9 mouse cellular contexts compared by ENCODE assay signal in the genomic region with DNA sequence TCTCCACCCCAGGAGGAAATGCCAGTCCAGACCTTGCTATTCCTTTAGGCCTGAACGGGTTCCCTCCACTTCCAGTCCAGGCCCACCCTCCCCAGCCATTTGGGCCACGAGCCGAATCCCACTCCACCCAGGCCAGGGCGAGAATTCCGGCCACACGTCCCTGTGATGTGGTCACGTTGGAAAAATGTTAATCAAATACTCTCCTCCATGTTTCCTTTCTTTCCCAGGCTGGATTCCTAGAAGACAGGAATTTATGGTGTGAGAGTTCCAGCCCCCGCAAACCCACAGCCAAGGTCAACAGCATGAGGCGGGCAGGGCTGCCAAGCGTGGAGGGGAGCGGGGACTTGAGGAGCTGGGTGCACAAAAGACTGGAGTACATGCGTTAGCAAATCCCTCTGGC. TPM values are rescaled to one million over a fixed set of nuclear protein-coding genes. Genes with fewer than 3 reads are reported as not detected.
DNase-seq lines count a peak whose midpoint lies in the region; ATAC-seq and TF ChIP-seq lines count a peak whose summit lies in the region.
"Had no signal": no experiment of that assay in that cellular context is flagged by ENCODE, and none has a peak within 500 bp of the region (broad histone marks: within the 10 kb centered on the region; RNA-seq: fewer than 3 reads in every experiment).

No protein-coding gene starts in this region.

- TF ChIP-seq POLR2A in brain, embryonic 14.5 days (IDR thresholded peaks at IDR 0.05; ENCODE audit: borderline replicate concordance, extremely low read depth, insufficient read depth, insufficient read length, poor library complexity, severe bottlenecking): no peak

- in situ Hi-C loops in Patski (cut with MboI; ENCODE audit: low pct_unique_long_range_greater_than_20kb): no loop called here

- no peaks in the 10 kb centered on the region for H3K36me3 ChIP-seq in lung, embryonic 14.5 days (ENCODE audit: insufficient read depth)
- H3K36me3 ChIP-seq in liver, embryonic 12.5 days: no peaks in the 10 kb centered on the region
- H3K36me3 ChIP-seq: liver, embryonic 13.5 days had no signal

- POLR2A ChIA-PET in Patski (lab: Charles Lee): no interaction called here

- no peaks in the 10 kb centered on the region for H3K9me3 ChIP-seq in lung, embryonic 14.5 days (ENCODE audit: low read depth, low read length)
- H3K9me3 ChIP-seq in liver, embryonic 12.5 days (replicated peaks): no peaks in the 10 kb centered on the region
- H3K9me3 ChIP-seq: liver, embryonic 13.5 days had no signal

- no peak for TF ChIP-seq CTCF in Patski (IDR thresholded peaks at IDR 0.05)
- no peak for TF ChIP-seq CTCF in brain, embryonic 14.5 days (IDR thresholded peaks at IDR 0.05; ENCODE audit: borderline replicate concordance, extremely low read depth, insufficient read depth, insufficient read length)
- TF ChIP-seq CTCF in lung, embryonic 14.5 days (IDR thresholded peaks at IDR 0.05; ENCODE audit: low read depth): no peak

- WGBS in lung, embryonic 14.5 days: 61% methylated on average over 12 of the region's 12 CpGs
- WGBS in liver, embryonic 12.5 days (ENCODE audit: insufficient replicate concordance): 72% methylated on average over 12 of the region's 12 CpGs

- 0 out of 2 replicates have a peak overlapping the region, but pooled peaks have one; percentile 18 for H3K27ac ChIP-seq in lung, embryonic 14.5 days (ENCODE audit: low read depth)
- H3K27ac ChIP-seq in liver, embryonic 12.5 days: no peak overlapping the region
- H3K27ac ChIP-seq: liver, embryonic 13.5 days had no signal

- CTCF ChIA-PET in Patski (lab: Charles Lee): no interaction called here

- H3K4me1 ChIP-seq in lung, embryonic 14.5 days (ENCODE audit: insufficient read depth): 0 out of 2 replicates have a peak, but pooled peaks cover 4% of the 10 kb centered on the region
- no peaks in the 10 kb centered on the region for H3K4me1 ChIP-seq in liver, embryonic 12.5 days
- H3K4me1 ChIP-seq: liver, embryonic 13.5 days had no signal

- no peaks in the 10 kb centered on the region for H3K27me3 ChIP-seq in Patski
- no peaks in the 10 kb centered on the region for H3K27me3 ChIP-seq in lung, embryonic 14.5 days (ENCODE audit: insufficient read depth, low read length)
- H3K27me3 ChIP-seq in liver, embryonic 12.5 days (replicated peaks): no peaks in the 10 kb centered on the region
- H3K27me3 ChIP-seq: liver, embryonic 13.5 days had no signal

- H3K4me2 ChIP-seq in lung, embryonic 14.5 days: no peak overlapping the region
- no peak overlapping the region for H3K4me2 ChIP-seq in liver, embryonic 12.5 days
- H3K4me2 ChIP-seq: liver, embryonic 13.5 days had no signal

- DNase-seq in Patski (ENCODE audit: low read depth, low spot score): peak; percentile 80
- peak; percentile 8 for DNase-seq in brain, embryonic 14.5 days (ENCODE audit: low read depth)
- peak; percentile 18 for DNase-seq in kidney, adult 11 months
- peak; percentile 39 for DNase-seq in lung, embryonic 14.5 days
- no peak for DNase-seq in gastrocnemius, postnatal 25 days
- no peak for DNase-seq in layer of hippocampus, adult 8-10 months (ENCODE audit: low spot score in 2 of 2)
- DNase-seq: liver, embryonic 13.5 days; right cerebral cortex, adult 18-20 months had no signal

- ATAC-seq in Patski: peak; percentile 52
- ATAC-seq in lung, embryonic 14.5 days (ENCODE audit: insufficient read depth): peak; percentile 46; the same call in 1 of the 2 replicates
- ATAC-seq in liver, embryonic 12.5 days: no peak

- H3K4me3 ChIP-seq in lung, embryonic 14.5 days (ENCODE audit: low read depth, low read length): no peak overlapping the region
- no peak overlapping the region for H3K4me3 ChIP-seq in liver, embryonic 12.5 days
- H3K4me3 ChIP-seq: liver, embryonic 13.5 days had no signal

- no peak overlapping the region for H3K9ac ChIP-seq in lung, embryonic 14.5 days
- no peak overlapping the region for H3K9ac ChIP-seq in liver, embryonic 12.5 days
- H3K9ac ChIP-seq: liver, embryonic 13.5 days had no signal

RNA-seq across cellular contexts. Expression of gene Eln, which starts 25.4 kb away (rescaled TPM):
- polyA plus RNA-seq in Patski (2021): not detected
- 21.6 and 29.1 TPM in 2 replicates for polyA plus RNA-seq in brain, embryonic 14.5 days (2012; rRNA removed)
- 196 and 198 TPM in 2 replicates for polyA plus RNA-seq in lung, embryonic 14.5 days (2014; fragmentation: Nextera tagmentation; extraction: Ambion mirVana)
- total RNA-seq in gastrocnemius, postnatal 25 days (2021): 100 to 1,000 TPM in 1 of 2 experiments, 10 to 100 TPM in 1; 72.9 to 155 TPM
- 10 to 100 TPM; 10.1 to 14.5 (median 13.5) TPM for total RNA-seq in layer of hippocampus, adult 8-10 months (2022)
- polyA plus RNA-seq in liver, embryonic 12.5 days (2016; fragmentation: Nextera tagmentation; extraction: Ambion mirVana): 2.6 and 4.7 TPM in 2 replicates

Comparison
In these comparisons a context has a peak if more than half of its experiments do, and no peak if none do; other contexts are left out.
1. DNase-seq: peak in Patski (single experiment), brain, embryonic 14.5 days (single experiment), kidney, adult 11 months (single experiment) and lung, embryonic 14.5 days (single experiment); none in gastrocnemius, postnatal 25 days (single experiment) and layer of hippocampus, adult 8-10 months (0 of 2).